In the genomic region with DNA sequence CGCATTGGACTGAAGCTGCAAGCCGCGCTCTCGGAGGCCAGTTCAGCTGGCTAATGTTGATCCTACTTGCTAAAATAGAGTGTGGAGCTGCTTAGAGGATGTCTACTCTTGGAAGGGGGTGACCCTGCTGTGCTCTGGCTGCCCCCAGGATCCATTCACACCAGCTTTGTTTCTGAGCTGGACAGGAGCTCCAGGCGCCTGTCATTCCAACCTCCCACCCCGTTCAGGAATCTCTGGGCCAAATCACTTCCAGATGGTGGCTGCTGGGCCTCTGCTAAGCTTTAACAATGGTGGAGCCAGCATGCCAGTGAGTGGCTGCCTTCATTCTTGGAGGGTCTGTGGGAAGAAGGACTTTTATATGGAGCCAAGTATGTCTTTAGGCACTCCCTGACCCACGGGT, we compare ENCODE assay signal across 11 mouse cellular contexts. TPM values are rescaled to one million over a fixed set of nuclear protein-coding genes. Genes with fewer than 3 reads are reported as not detected.
DNase-seq lines count a peak whose midpoint lies in the region; ATAC-seq and TF ChIP-seq lines count a peak whose summit lies in the region.
"Had no signal": no experiment of that assay in that cellular context is flagged by ENCODE, and none has a peak within 500 bp of the region (broad histone marks: within the 10 kb centered on the region; RNA-seq: fewer than 3 reads in every experiment).

No protein-coding gene starts in this region.

- no peak overlapping the region for H3K4me3 ChIP-seq in lung, embryonic 14.5 days (ENCODE audit: low read depth, low read length)
- H3K4me3 ChIP-seq in heart, embryonic 12.5 days, result no peak overlapping the region
- H3K4me3 ChIP-seq: left cerebral cortex, adult 2 months had no signal

- H3K27me3 ChIP-seq in lung, embryonic 14.5 days (ENCODE audit: insufficient read depth, low read length), result no peaks in the 10 kb centered on the region
- H3K27me3 ChIP-seq in heart, embryonic 12.5 days (replicated peaks), result no peaks in the 10 kb centered on the region

- peaks cover 24% of the 10 kb centered on the region for H3K4me1 ChIP-seq in lung, embryonic 14.5 days (ENCODE audit: insufficient read depth)
- peaks cover 74% of the 10 kb centered on the region for H3K4me1 ChIP-seq in heart, embryonic 12.5 days (replicated peaks)

- WGBS in lung, embryonic 14.5 days, result 30% methylated on average over 7 of the region's 7 CpGs
- 27% methylated on average over 7 of the region's 7 CpGs for WGBS in heart, embryonic 12.5 days

- peak; percentile 36; the same call in 1 of the 2 replicates for ATAC-seq in lung, embryonic 14.5 days (ENCODE audit: insufficient read depth)
- no peak for ATAC-seq in heart, embryonic 12.5 days (ENCODE audit: insufficient number of reproducible peaks, low FRiP score)

- no peak overlapping the region for H3K9ac ChIP-seq in lung, embryonic 14.5 days
- no peak overlapping the region for H3K9ac ChIP-seq in heart, embryonic 12.5 days

- peak overlapping the region; percentile 39; the same call in 1 of the 2 replicates for H3K27ac ChIP-seq in lung, embryonic 14.5 days (ENCODE audit: low read depth)
- H3K27ac ChIP-seq in heart, embryonic 12.5 days (ENCODE audit: poor library complexity, severe bottlenecking), result peak overlapping the region; percentile 22; the same call in 1 of the 2 replicates
- H3K27ac ChIP-seq: left cerebral cortex, adult 2 months had no signal

- DNase-seq in lung, embryonic 14.5 days, result peak; percentile 80
- DNase-seq in lung, postnatal 25 days (ENCODE audit: low spot score), result no peak
- peak; percentile 65 for DNase-seq in embryo, embryonic 11.5 days (ENCODE audit: low read depth, low spot score)
- DNase-seq in neural tube, embryonic 10.5 days (ENCODE audit: extremely low spot score, low spot score), result peak; percentile 74
- no peak for DNase-seq in spleen, adult 18-20 months
- DNase-seq in kidney, postnatal 25 days, result no peak
- DNase-seq in layer of hippocampus, postnatal 14 days (ENCODE audit: low spot score in 2 of 2), result no peak
- DNase-seq: thymus, adult 2 months had no signal

- H3K9me3 ChIP-seq in lung, embryonic 14.5 days (ENCODE audit: low read depth, low read length), result no peaks in the 10 kb centered on the region
- no peaks in the 10 kb centered on the region for H3K9me3 ChIP-seq in heart, embryonic 12.5 days (replicated peaks)

- no peak overlapping the region for H3K4me2 ChIP-seq in lung, embryonic 14.5 days
- peak overlapping the region; percentile 24 for H3K4me2 ChIP-seq in heart, embryonic 12.5 days

- no peak for TF ChIP-seq CTCF in lung, embryonic 14.5 days (IDR thresholded peaks at IDR 0.05; ENCODE audit: low read depth)

- no peaks in the 10 kb centered on the region for H3K36me3 ChIP-seq in lung, embryonic 14.5 days (ENCODE audit: insufficient read depth)
- H3K36me3 ChIP-seq in heart, embryonic 12.5 days, result no peaks in the 10 kb centered on the region

RNA-seq across cellular contexts. Expression of a gene that starts 4.9 kb away (rescaled TPM):
- 19.5 and 22.5 TPM in 2 replicates for polyA plus RNA-seq in lung, embryonic 14.5 days (2014; fragmentation: Nextera tagmentation; extraction: Ambion mirVana)
- 15.1 and 28.3 TPM in 2 replicates for polyA plus RNA-seq in heart, embryonic 12.5 days (2016; fragmentation: Nextera tagmentation; extraction: Ambion mirVana)
- 10 to 100 TPM; 35.7 to 78.7 TPM for total RNA-seq in layer of hippocampus, postnatal 14 days (2021)

RNA-seq across cellular contexts. Expression of a gene that starts 31.3 kb away (rescaled TPM):
- not detected in 2 replicates for polyA plus RNA-seq in lung, embryonic 14.5 days (2014; fragmentation: Nextera tagmentation; extraction: Ambion mirVana)
- polyA plus RNA-seq in heart, embryonic 12.5 days (2016; fragmentation: Nextera tagmentation; extraction: Ambion mirVana), result not detected in 2 replicates
- total RNA-seq in layer of hippocampus, postnatal 14 days (2021), result not detected
- total RNA-seq: left cerebral cortex, adult 2 months; neutrophil, adult 5-6 weeks had no signal
- polyA plus RNA-seq: thymus, adult 2 months had no signal

Comparison
In these comparisons a context has a peak if more than half of its experiments do, and no peak if none do; other contexts are left out.
1. DNase-seq: peak in lung, embryonic 14.5 days (single experiment), embryo, embryonic 11.5 days (single experiment) and neural tube, embryonic 10.5 days (single experiment); none in lung, postnatal 25 days (single experiment), spleen, adult 18-20 months (0 of 2), kidney, postnatal 25 days (0 of 2) and layer of hippocampus, postnatal 14 days (0 of 2).